Mouse (Mus musculus) limb, embryonic 14.5 days (tissue): Measurements from ENCODE around the gene Rad51. TPM values are rescaled to one million over a fixed set of nuclear protein-coding genes. Genes with fewer than 3 reads are reported as not detected.

Source experiments
- ATAC-seq: fragments of 200-750 bp; cut with Nextera tagmentation; 2 replicates; pipeline ENCODE4 v1.8.0; 2017; ENCODE audit warnings: low read depth, moderate number of reproducible peaks, moderate TSS enrichment; ENCODE audit not compliant: low FRiP score
- DNase-seq: peaks from one replicate; pipeline ENCODE4 v3.0.0-alpha.2; 2015; ENCODE audit warnings: low spot score
- H3K27ac ChIP-seq: fragments of 300-500 bp; sonication (generic); replicated peaks from 2 replicates; pipeline ENCODE4 v1.5.1; 2014; ENCODE audit warnings: low read depth, mild to moderate bottlenecking, low read length, moderate library complexity, mixed read lengths
- H3K27me3 ChIP-seq: fragments of 300-500 bp; sonication (generic); 2 replicates; pipeline ENCODE4 v1.6.1; 2014; ENCODE audit warnings: low read length, mixed read lengths; ENCODE audit not compliant: control insufficient read depth, insufficient read depth
- H3K36me3 ChIP-seq: fragments of 300-500 bp; sonication (generic); 2 replicates; pipeline ENCODE4 v1.6.1; 2014; ENCODE audit warnings: mild to moderate bottlenecking, low read length, moderate library complexity, mixed read lengths; ENCODE audit not compliant: control insufficient read depth, insufficient read depth
- H3K4me1 ChIP-seq: fragments of 300-500 bp; sonication (generic); 2 replicates; pipeline ENCODE4 v1.6.1; 2014; ENCODE audit warnings: antibody characterized with exemption, low read length, mixed read lengths; ENCODE audit not compliant: control insufficient read depth, insufficient read depth
- H3K4me2 ChIP-seq: fragments of 300-500 bp; sonication (generic); replicated peaks from 2 replicates; pipeline ENCODE4 v1.6.1; 2014; ENCODE audit warnings: low read depth, mild to moderate bottlenecking, low read length, moderate library complexity; ENCODE audit not compliant: severe bottlenecking
- H3K4me3 ChIP-seq: fragments of 300-500 bp; sonication (generic); replicated peaks from 2 replicates; pipeline ENCODE4 v1.5.1; 2014; ENCODE audit warnings: low read length
- H3K9ac ChIP-seq: fragments of 300-500 bp; sonication (generic); 2 replicates; pipeline ENCODE4 v1.6.1; 2014; ENCODE audit warnings: mild to moderate bottlenecking, low read depth, low read length, moderate library complexity; ENCODE audit not compliant: severe bottlenecking
- H3K9me3 ChIP-seq: fragments of 300-500 bp; sonication (generic); 2 replicates; pipeline ENCODE4 v1.6.1; 2016; ENCODE audit warnings: low read length; ENCODE audit not compliant: control insufficient read depth
- POLR2A ChIP-seq: fragments of 200-500 bp; IDR thresholded peaks from 2 replicates; pipeline ENCODE4 v1.8.0; 2012; ENCODE audit warnings: inconsistent platforms, mild to moderate bottlenecking, moderate library complexity, borderline replicate concordance; ENCODE audit not compliant: insufficient read depth, insufficient read length; ENCODE audit errors: extremely low read depth
- WGBS: fragments of 180-500 bp; shearing (Covaris S2); extraction: QIAGEN DNeasy Blood & Tissue Kit; methylation state at CpG from one replicate; pipeline ENCODE4 v1.1.7; 2014; 5-methylcytosine and 5-hydroxymethylcytosine counted together
- polyA plus RNA-seq, 2 experiments: library from polyadenylated mRNA; depleted of rRNA in 1 of 2; stranded (reverse) in 1 of 2; unstranded in 1 of 2; fragments of >200 nt; fragmentation: Nextera tagmentation in 1 of 2; extraction: Ambion mirVana in 1 of 2; gene quantifications; 2 replicates each; pipeline versions ENCODE4 v1.2.1 to v1.2.3; 2012 to 2014

Gene Rad51
- polyA plus RNA-seq, 2 experiments: 38.6 to 41.5 TPM

- DNase-seq (no peak), ATAC-seq (no peak)
- H3K36me3 ChIP-seq: peaks cover 7% of the 10 kb centered on the region; the same call in 1 of the 2 replicates
- H3K9me3 ChIP-seq: no peaks in the 10 kb centered on the region
- no peak overlapping the region for H3K4me2 ChIP-seq
- WGBS: 83% methylated on average over 2 of the region's 2 CpGs
- no peak overlapping the region for H3K9ac ChIP-seq
- H3K4me3 ChIP-seq: no peak overlapping the region
- TF ChIP-seq POLR2A: no peak
- 0 out of 2 replicates have a peak, but pooled peaks cover 6% of the 10 kb centered on the region for H3K27me3 ChIP-seq
- H3K4me1 ChIP-seq: peaks cover 14% of the 10 kb centered on the region
- H3K27ac ChIP-seq: no peak overlapping the region
These were observed 57.7 kb downstream of the Rad51 start for GRCm38 (mm10) chr2:119170282-119170681.

GRCm38 (mm10) chr2:119171574-119171973 lies 59.0 kb downstream of the Rad51 start:
- H3K27ac ChIP-seq: no peak overlapping the region
- peaks cover 18% of the 10 kb centered on the region for H3K36me3 ChIP-seq
- no peak for TF ChIP-seq POLR2A
- WGBS: 62% methylated on average over 8 of the region's 8 CpGs
- no peaks in the 10 kb centered on the region for H3K9me3 ChIP-seq
- ATAC-seq (no peak), DNase-seq (peak; percentile 36)
- H3K4me3 ChIP-seq: no peak overlapping the region
- H3K27me3 ChIP-seq: 0 out of 2 replicates have a peak, but pooled peaks cover 6% of the 10 kb centered on the region
- no peak overlapping the region for H3K4me2 ChIP-seq
- peaks cover 14% of the 10 kb centered on the region for H3K4me1 ChIP-seq
- H3K9ac ChIP-seq: no peak overlapping the region

GRCm38 (mm10) chr2:119172446-119172845 lies 59.9 kb downstream of the Rad51 start:
- Histone ChIP-seq H3K36me3 (peaks cover 22% of the 10 kb centered on the region), H3K9me3 (no peaks in the 10 kb centered on the region), H3K4me3 (no peak overlapping the region), H3K4me2 (no peak overlapping the region), H3K27ac (no peak overlapping the region), H3K27me3 (0 out of 2 replicates have a peak, but pooled peaks cover under 1% of the 10 kb centered on the region), H3K9ac (0 out of 2 replicates have a peak overlapping the region, but pooled peaks have one; percentile 34), H3K4me1 (peaks cover 10% of the 10 kb centered on the region)
- WGBS: 80% methylated on average over 7 of the region's 7 CpGs
- TF ChIP-seq POLR2A: no peak
- no peak for ATAC-seq
- DNase-seq: no peak

- H3K9ac ChIP-seq: peak overlapping the region; percentile 34; the same call in 1 of the 2 replicates
- DNase-seq (no peak), ATAC-seq (no peak)
- no peaks in the 10 kb centered on the region for H3K27me3 ChIP-seq
- 14% methylated on average over 13 of the region's 13 CpGs for WGBS
- no peak overlapping the region for H3K4me3 ChIP-seq
- peaks cover 6% of the 10 kb centered on the region for H3K4me1 ChIP-seq
- no peaks in the 10 kb centered on the region for H3K9me3 ChIP-seq
- peaks cover 24% of the 10 kb centered on the region for H3K36me3 ChIP-seq
- H3K4me2 ChIP-seq: no peak overlapping the region
- 0 out of 2 replicates have a peak overlapping the region, but pooled peaks have one; percentile 19 for H3K27ac ChIP-seq
- no peak for TF ChIP-seq POLR2A
These were observed 60.4 kb downstream of the Rad51 start for GRCm38 (mm10) chr2:119172862-119173576.

- Histone ChIP-seq H3K27ac (no peak within 1 kb of the TSS), H3K27me3 (no peaks in the 10 kb centered on the region), H3K4me1 (peaks cover 6% of the 10 kb centered on the region; the same call in 1 of the 2 replicates), H3K4me3 (no peak within 1 kb of the TSS), H3K9ac (peak within 1 kb of the TSS; percentile 34; the same call in 1 of the 2 replicates), H3K36me3 (peaks cover 30% of the 10 kb centered on the region), H3K4me2 (no peak within 1 kb of the TSS), H3K9me3 (no peaks in the 10 kb centered on the region)
- no peak for TF ChIP-seq POLR2A
- DNase-seq: no peak
- 42% methylated on average over 8 of the region's 8 CpGs for WGBS
- no peak for ATAC-seq
These were observed 61.5 kb downstream of the Rad51 start, which contains the start of gene Gm14137 for GRCm38 (mm10) chr2:119173991-119174651. Gene Gm14137, plus strand, starts transcription at chr2:119174509.
